Mouse (Mus musculus) left cerebral cortex, adult 8-10 months (tissue): ENCODE data around the gene Adk. TPM values are rescaled to one million over a fixed set of nuclear protein-coding genes. Genes with fewer than 3 reads are reported as not detected.
A peak's percentile ranks its signal among the peaks of the same experiment; 100 is the strongest.

Experiments
- DNase-seq, 2 experiments: peaks; one replicate each; pipeline ENCODE4 v3.0.0; 2022; ENCODE audit warnings: low spot score in 2 of 2
- total RNA-seq, 4 experiments: library from RNA; stranded (reverse); gene quantifications; 2 replicates each; pipeline ENCODE4 v1.2.4; 2022

Adk gene
- total RNA-seq, 4 experiments from 2014 or later = 76.2 to 82.1 (median 79.9) TPM

DNA sequence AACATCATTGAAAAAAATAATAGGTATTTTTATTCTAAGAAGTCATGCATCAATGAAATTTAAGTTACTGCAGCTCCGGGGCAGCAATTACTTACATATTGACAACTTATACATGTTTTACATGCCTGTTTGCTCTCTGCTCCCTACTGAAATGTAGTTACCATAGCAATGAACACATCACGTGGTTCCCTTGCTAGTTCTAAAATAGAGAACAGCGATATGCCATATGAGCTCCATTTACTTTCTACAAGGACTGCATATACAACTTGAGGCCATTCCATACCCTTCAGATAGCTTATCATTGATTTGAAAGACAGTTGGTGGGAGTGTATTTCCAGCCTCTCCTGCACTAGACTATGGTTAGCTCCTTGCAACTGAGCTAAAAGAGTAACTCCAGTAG lies 290.6 kb downstream of the Adk start:
- no peak for DNase-seq

DNA sequence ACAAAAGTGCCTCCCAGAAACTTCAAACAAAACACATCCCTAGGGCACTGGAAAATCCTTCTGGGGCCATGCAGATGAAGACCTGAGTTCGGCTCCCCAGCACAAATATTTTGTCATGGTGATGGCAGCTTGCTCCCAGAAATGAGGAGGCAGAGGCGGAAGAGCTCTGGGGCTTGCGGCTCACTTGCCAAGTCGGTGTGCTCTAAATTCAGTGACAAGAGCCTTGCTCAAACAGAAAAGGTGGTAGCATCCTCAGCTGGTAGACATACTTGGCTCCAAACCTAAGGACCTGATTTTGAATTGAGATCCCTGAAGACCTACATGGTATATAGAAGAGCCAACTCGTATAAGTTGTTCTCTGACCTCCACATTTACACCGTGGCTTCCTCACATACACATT lies 292.5 kb downstream of the Adk start:
- no peak for DNase-seq

DNA sequence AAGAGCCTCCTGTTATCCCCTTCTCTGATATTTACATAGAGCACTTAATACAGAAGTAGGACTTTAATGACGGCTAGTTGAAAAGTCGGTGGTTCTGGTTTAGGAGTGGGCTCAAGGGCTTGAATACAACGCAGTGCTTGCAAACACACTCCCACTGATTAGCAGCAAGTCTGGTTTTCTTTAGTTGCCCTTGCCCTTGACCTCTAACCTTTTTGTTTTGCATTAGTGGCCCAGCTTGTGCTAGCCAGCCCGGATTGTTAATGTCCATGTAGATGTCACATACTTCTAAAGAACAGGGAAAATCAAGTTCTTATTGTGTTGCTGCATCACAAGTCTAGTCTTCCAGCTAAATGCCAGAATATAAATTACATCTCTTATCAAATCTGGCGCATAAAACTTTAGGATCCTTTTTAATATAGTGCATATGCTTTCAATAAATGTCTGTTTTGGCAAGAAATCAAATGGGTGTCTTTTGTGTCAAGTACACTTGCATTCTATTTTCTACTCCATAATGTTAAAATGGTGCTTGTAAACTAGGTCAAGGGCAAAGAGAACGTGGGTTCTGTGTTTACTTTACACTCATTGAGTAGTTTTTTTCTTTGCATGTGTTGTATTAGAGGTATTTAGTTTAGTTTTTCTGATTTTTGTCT lies 296.4 kb downstream of the Adk start:
- no peak for DNase-seq

DNA sequence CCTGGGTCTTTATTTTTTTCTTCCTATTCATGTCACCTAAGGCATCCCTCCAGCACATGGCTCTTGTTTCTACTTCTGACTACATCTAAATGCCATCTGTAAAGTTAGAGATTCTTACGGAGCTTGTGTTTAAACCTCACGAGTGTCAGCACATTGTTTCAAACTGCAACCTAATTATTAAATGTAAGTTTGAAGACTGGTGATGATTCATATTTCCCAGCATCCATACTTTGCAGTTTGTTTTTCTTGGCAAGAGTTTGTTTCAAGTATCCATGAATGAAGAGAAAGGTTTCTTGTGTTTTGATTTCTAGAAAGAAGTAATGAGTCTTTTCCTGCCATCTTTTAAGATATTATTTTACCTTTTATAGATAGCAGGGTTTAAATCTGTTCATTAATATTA lies 299.3 kb downstream of the Adk start:
- DNase-seq = no peak

DNA sequence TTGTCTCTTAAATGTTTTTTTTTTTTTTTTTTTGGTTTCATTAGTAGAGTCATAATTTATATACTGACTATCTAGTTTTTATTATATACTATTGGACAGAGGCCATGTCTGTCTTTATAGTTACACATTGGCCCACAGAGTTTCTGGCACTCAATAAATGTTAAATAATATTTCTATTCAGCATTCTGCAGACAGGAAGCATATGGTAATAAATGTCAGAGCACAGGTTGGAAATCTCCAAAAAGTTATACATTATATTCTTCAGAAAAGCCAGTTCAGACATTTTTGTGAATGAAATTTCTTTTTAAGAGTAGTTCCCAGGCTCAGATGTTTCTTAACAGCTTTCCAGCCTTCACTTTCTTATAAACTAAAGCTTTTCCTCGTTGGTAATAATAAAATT lies 303.9 kb downstream of the Adk start:
- no peak for DNase-seq

DNA sequence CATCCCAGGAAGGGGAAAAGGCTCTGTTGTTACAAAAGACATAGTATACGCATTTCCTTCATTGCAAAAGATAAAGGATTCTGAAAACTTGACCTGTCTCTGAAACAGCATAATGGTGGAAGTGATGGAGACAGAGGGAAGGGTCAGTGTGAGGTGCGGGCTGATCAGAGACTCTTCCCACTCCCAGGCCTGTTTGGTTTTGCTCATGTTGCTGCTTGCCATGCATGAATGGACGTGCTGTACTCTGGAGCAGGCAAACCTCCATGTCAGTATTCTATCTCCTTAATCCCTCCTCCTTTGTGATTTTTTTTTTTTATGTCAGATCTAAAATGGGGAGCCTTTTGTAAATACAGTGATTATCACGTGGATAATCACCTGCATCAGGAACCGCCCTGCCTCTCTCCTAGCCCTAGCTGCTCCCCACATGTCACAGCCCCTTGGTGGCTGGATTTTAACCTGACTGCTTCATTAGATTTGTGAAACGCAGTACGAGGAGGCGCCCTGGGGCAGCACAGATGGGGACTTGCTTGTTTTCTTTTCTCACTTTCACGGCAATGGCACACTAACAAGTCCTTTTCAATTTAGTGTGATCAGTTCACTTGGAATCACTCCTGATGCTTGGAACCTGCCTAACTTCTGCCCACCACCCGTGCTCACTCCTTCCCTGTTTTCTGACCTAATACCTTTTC lies 307.0 kb downstream of the Adk start:
- DNase-seq = no peak

DNA sequence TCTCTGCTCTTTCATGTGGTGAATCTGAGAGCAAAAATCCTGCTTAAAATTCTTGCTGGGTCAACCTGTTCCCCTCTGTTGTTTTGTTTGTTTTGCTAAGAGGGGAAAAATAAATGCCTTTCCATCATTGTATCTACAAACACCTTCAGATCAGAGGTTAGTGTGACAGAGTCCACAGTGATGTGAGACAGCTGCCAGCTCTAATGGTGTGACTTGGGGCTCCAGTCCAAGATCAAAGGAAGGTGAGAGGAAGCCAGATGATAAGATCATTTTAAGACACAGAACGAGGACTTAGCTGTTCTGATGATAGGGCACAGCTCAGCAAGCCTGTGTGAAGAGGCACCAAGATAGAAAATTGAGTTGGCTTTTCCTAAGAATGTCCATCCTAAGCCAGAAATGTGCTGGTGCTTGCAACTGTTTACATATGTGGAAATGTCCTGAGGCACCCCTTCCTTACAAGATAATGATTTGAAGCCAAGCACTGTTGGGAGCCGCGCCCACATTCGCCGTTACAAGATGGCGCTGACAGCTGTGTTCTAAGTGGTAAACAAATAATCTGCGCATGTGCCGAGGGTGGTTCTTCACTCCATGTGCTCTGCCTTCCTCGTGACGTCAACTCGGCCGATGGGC lies 307.6 kb downstream of the Adk start:
- no peak for DNase-seq

DNA sequence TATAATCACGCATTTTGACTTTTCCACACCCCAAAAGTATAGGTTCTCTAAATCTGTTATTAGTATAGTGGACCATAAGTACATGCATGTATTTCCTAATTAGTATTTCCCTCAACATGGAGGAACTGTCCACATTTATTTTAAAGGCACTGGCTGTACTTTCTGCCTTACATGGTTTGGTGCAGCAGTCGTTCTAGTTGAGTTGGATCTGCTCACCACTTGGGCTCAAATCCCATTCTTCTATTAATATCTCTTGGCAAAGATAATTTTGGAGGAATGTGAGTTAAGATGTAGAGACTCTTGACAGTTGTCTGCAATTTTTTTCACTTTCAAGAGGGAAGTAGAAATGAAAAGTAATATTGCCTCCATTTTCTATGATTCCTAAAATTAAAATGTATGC lies 314.7 kb downstream of the Adk start:
- no peak for DNase-seq

DNA sequence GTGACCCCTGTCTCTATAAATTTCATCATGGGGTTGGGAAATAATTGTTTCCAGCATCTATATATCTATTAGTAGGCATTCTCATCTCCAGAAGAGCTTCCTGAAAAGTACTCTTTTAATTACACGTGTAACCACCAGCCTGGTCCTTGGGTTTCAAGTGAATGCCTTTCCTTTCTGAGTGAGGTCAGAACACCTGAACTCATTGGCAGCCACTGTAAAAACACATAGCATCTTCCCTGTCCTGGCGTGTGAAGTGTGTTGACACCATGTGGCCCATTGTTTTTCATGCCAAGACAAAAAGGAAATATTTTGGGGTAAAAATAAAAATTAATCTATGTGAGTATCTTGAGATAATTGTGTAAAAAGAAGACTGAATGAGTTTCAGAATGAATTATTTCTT lies 316.2 kb downstream of the Adk start:
- DNase-seq = no peak

DNA sequence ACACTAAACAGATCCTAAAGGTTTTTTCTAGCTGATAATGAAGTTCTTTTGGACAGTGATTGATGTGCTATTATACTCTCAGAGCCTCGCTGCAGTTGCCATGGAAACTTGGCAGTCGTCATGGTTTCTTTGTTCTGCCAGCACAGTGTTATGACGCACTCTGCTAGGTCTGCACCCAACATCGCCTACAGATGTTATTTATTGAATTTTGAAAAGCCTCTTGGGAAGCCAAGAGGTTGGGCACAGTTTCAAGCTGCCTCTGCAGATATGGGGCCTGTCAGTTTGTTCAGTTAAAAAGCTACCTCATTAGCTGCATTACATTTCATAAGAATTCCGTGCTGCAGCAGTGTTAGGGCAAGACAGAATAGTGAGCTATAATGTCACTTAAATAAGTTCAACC lies 316.8 kb downstream of the Adk start:
- peak; percentile 58 to 92 for DNase-seq

DNA sequence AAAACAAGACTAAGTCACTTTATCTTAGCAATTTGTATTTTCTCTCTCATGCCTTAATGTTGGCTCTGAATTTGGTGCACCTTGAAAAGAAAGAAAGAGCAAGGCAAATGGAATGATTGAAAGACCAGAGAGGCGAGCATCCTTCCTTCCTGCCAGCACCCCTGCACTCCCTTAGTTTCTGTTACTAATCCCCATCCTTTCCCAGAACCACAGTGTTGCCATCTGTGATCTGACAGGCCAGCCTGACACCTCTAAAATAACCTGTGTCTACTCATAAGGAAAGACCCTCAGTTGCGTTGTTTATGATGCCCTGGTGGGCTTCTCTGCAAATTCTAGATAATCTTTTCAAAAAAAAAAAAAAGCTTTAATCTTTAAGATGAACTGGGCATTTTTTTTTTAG lies 319.6 kb downstream of the Adk start:
- no peak for DNase-seq

DNA sequence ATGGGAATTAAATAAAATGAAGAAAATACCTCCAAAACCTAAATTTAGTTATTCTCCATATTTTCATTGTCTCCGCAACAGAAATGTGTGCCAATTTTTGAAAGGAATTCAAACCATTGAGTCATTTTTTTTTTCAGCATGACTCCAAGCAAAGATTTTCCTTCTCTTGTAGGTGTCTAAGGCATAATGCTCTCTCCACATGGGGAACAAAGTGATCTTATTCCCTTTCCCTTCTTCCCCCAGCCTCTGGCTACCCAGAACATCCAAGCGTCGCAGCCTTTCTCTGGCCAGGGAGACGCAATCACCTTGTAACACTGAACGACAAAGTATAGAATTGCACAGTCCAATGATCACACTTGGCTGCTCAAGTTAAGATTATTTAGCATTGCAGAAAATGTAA lies 320.3 kb downstream of the Adk start:
- DNase-seq = no peak

DNA sequence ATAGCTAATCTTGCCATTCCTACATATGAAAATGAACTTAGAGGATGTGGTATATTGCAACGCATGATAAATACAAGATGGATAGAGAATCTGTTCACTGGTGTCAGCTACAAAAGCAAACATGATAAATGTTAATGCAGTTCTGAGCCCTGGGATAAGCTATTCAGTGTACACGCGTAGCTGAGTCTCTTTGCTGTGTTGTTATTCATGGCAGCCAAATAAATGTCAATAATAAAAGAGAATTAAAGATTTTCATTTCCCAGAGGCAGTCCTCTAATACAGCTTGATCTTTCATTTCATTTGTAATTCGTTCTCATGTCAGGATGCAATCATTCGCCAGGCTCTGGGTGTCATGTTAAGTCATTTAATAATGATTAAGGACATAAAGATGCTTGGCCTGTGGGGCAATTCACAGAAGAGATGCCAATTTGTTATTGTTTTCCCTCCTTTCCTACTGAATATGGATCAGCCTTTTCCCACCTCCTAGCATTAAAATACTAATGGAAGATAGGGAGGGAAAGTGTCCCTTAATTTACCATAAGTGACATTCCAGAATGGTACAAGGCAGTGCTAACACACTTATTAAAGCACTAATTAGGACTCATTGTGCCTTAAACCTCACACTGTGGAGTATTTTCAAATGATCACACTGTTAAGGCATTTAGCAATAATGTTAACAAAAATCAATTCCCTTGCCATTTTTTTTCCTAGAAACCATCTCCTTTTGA lies 331.5 kb downstream of the Adk start:
- DNase-seq = no peak

DNA sequence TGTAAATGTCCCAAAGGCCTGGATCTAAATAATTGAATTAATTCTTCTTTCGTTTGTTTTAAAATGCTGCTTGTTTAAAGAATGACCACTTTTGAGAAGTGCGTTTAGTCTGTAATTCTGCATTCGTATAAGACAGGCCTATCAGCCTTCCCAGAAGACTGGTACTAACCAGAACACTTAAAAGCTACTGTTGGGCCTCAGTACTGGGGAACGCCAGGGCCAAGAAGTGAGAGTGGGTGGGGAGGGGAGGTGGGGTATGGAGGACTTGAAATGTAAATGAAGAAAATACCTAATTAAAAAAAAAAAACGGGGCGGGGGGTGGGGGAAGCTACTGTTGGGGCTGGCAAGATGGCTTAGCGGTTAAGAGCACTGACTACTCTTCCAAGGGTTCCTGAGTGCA lies 347.1 kb downstream of the Adk start:
- DNase-seq = no peak

DNA sequence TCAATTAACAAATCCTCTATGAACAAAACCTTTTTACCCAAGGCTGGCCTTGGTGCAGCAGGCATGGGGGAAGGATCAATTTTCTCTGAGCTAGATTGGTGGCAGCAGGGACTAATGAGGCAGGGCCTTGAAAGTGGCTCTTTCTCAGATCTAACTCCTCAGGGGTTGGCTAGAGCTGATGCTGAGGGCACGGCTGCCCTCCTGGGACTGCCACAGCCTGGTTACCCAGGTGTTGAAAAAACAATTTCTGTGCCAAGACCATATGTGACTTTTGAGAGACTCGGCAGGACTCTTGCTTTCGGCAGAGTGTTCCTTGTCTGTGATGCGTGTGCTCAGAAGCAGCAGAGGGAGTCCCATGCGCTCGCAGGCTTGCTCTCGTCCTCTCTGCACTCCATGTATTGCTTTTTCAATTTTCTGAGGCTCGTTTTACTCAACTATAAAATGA lies 349.8 kb downstream of the Adk start:
- DNase-seq = no peak

DNA sequence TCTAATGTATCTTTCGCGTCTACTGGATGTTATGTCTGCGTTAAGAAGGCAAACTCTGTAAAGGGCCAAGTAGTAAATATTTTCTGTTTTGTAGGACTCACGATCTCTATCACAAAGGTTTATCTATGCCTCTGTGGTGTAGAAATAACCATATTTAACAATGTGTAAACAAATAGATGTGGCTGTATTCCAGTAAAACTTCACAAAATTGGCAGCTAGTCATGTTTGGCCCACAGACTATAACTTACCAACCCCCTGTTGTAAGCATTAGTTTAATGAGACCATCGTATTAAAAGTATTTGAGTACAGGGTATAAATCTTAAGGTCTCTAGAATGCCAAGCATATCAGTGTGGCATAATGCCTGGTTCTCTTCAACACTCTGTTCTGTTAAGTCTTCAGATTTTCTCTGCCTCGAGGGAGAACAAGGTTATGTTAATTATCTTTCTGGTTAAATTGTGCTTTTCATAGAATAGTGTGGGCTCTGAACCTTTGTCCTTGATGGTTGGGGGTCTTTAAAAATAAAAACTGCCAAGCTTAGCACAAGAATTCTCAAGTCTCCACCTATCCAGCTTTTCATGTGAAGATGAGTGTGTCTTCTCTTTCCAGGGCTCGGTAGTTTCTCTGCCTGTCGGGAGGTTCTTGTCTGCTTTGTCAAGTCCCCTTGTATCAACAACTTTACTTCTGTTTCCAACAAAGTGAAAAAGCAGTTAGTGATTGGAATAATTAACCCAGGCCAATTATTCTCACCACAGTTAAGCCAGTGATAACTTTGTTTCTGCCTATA lies 350.4 kb downstream of the Adk start:
- no peak for DNase-seq

DNA sequence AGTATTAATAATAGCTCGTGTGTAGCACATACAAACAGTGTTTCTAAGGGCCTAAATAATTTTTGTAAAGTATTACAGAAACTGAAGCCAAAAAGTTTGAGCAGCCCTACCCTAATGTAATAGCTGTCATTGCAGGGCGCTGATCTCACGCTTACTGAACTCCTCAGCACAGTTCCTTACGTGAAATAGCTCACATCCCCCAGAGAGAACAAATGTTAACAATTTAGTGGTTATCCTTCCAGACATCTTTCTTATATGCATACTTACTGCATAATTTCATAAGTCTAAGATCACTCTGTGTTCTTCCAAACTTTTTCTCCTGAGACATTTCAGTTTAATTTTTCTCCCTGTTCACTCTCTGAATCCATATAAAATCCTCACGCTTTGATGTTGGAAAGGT lies 354.6 kb downstream of the Adk start:
- no peak for DNase-seq

DNA sequence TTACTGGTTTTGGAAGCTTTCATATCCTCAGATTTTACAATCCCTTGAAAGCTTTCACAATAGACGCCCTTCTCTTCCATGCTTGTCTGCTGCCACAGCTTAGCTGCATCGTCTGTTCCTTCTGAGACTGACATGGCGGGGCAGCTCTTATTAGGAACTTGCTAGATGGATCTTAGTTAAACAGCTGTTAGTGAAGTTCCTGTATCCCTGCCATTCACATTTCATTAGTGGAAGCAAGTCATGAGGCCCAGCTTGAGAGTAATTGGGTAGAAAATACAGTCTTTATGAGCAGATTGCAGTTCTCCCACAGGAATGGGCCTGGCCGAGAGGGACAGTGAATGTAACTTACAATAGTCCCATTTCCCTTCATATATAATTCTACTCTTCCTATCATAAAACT lies 356.5 kb downstream of the Adk start:
- no peak for DNase-seq

DNA sequence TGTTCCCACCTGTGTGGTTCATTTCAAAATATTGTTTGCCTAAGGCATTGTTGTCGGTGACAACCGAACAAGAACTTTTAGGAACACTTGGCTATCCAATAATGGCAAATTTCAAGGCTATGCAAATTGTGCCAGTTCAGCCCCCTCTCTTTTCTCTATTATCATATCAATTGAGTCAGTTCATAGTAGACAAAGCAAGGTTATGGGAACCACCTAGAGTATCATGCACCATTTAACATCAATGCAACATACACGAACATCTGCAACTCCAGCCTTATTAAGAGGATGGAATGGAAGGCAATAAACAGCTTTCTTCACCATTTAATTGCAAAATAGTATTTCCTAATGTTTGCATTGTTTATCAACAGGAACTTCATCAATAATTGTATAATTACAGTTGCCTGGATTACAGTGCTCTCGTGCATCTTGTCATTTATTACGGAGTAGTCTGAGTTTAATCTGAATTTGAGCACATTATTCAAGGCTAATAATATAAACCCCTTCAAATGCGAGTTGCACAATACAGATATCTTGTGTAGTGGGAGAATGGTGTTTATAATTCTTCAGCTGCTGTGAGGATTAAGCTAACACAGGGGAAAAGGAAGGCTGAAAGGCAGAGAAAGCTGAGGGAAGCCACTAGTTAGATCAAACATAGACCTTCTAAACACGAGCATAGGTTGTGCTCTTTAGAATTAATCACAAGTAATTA lies 358.5 kb downstream of the Adk start:
- no peak for DNase-seq

DNA sequence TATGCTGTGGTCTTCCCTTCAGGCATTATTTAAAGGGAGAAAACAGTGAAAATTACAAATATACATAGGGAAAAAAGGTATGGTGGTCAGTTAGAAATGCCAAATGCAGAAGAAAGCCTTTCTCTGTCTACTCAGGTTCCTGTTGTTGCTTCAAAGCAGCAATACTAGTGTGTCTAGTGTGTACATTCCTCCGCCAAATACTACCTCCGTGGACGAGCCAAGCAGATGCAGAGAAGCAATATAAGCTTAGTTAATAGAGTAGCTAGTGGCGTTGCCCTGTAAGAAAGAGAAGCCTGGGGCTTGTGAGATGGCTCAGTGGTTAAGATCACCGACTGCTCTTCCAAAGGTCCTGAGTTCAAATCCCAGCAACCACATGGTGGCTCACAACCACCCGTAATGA lies 359.1 kb downstream of the Adk start:
- no peak for DNase-seq

DNA sequence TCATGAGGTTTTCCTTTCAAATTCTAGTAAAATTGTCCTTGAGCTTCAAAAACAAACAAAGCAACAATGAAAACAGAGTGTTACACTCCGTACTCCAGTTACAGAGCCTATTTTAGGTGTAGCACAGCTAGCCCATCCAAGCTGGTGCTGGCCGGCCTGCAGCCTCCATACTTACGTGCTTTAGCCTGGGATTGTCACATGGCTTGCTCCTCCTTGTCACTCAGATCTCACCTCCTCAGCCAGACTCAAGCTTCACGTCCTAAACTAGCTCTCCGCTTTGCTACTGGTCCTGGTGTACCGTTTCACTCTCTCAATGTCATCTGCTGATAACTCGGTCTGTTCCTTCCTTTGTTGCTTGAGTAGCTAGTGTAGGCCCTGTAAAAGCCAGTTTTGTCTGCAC lies 366.0 kb downstream of the Adk start:
- DNase-seq = no peak
